Mouse (Mus musculus) ovary, adult 2 months (tissue): ENCODE data around the gene Wfdc3. TPM values are rescaled to one million over a fixed set of nuclear protein-coding genes. Genes with fewer than 3 reads are reported as not detected.

Source experiments
- polyA plus RNA-seq: library from polyadenylated mRNA; depleted of rRNA; stranded (reverse); fragments of >200 nt; gene quantifications from 2 replicates; pipeline ENCODE4 v1.2.3, GENCODE M21; 2012; rRNA removed

Wfdc3 gene
- 1.3 and 2.9 TPM in 2 replicates for polyA plus RNA-seq

GRCm38 (mm10) chr2:164745843-164746479 lies at the start of gene Wfdc3, which contains the start of gene Dnttip1:
Gene Wfdc3 (minus strand): TSS chr2:164745931.
Gene Dnttip1 (plus strand): TSS chr2:164745983.

GRCm38 (mm10) chr2:164785481-164786387 lies 40.0 kb upstream of the Wfdc3 start, which contains the start of gene Snx21:
Gene Snx21 (plus strand): TSS chr2:164785823.

GRCm38 (mm10) chr2:164779481-164780086 lies 33.9 kb upstream of the Wfdc3 start, which contains the start of gene Tnnc2:
Gene Tnnc2 (minus strand): TSS chr2:164779967.

GRCm38 (mm10) chr2:164769258-164770037 lies 23.7 kb upstream of the Wfdc3 start, which contains the start of gene Ube2c:
Gene Ube2c (plus strand): TSS chr2:164769898.

GRCm38 (mm10) chr2:164715005-164715404 lies 30.7 kb downstream of the Wfdc3 start, which contains the start of gene Spint5:
Gene Spint5 (plus strand): TSS chr2:164715305.

GRCm38 (mm10) chr2:164698201-164698600 lies 47.5 kb downstream of the Wfdc3 start, which contains the start of gene Spint4:
Gene Spint4 (plus strand): TSS chr2:164698501.

GRCm38 (mm10) chr2:164684807-164685206 lies 60.9 kb downstream of the Wfdc3 start, which contains the start of gene Wfdc13:
Gene Wfdc13 (plus strand): TSS chr2:164685107.

Other genes with a start within 250 kb of the Wfdc3 start
- gene Pigt, start 248.4 kb downstream of the Wfdc3 start, polyA plus RNA-seq = 211 and 273 TPM in 2 replicates
- gene Wfdc2, start 183.5 kb downstream of the Wfdc3 start, polyA plus RNA-seq = 222 and 266 TPM in 2 replicates
- gene Spint3, start 172.5 kb downstream of the Wfdc3 start, polyA plus RNA-seq = not detected in 2 replicates
- 1.2 TPM in 2 replicates for gene Wfdc6a, start 160.5 kb downstream of the Wfdc3 start, polyA plus RNA-seq
- 1.6 and 1.7 TPM in 2 replicates for gene Eppin, start 152.3 kb downstream of the Wfdc3 start, polyA plus RNA-seq
- 0.36 and 0.62 TPM in 2 replicates for gene Wfdc6b, start 132.4 kb downstream of the Wfdc3 start, polyA plus RNA-seq
- 1.0 and 1.4 TPM in 2 replicates for gene Wfdc8, start 132.3 kb downstream of the Wfdc3 start, polyA plus RNA-seq
- gene Wfdc16, start 107.1 kb downstream of the Wfdc3 start, polyA plus RNA-seq = 0.33 TPM in 1 of 2 replicates, not detected in the other
- 44.5 and 78.3 TPM in 2 replicates for gene Wfdc10, start 89.9 kb downstream of the Wfdc3 start, polyA plus RNA-seq
- not detected in 2 replicates for gene Wfdc9, start 89.3 kb downstream of the Wfdc3 start, polyA plus RNA-seq
- gene Wfdc11, start 71.8 kb downstream of the Wfdc3 start, polyA plus RNA-seq = not detected in 2 replicates
- gene Wfdc13, start 60.8 kb downstream of the Wfdc3 start, polyA plus RNA-seq = 0.49 and 0.74 TPM in 2 replicates
- not detected in 2 replicates for gene Spint4, start 47.4 kb downstream of the Wfdc3 start, polyA plus RNA-seq
- not detected in 2 replicates for gene Spint5, start 30.6 kb downstream of the Wfdc3 start, polyA plus RNA-seq
- 70.1 and 74.7 TPM in 2 replicates for gene Dnttip1, start 52 bp upstream of the Wfdc3 start, polyA plus RNA-seq
- 63.8 and 111 TPM in 2 replicates for gene Ube2c, start 24.0 kb upstream of the Wfdc3 start, polyA plus RNA-seq
- gene Tnnc2, start 34.0 kb upstream of the Wfdc3 start, polyA plus RNA-seq = 0.77 TPM in 1 of 2 replicates, not detected in the other
- gene Snx21, start 39.9 kb upstream of the Wfdc3 start, polyA plus RNA-seq = 62.2 and 74.1 TPM in 2 replicates
- gene Acot8, start 59.0 kb upstream of the Wfdc3 start, polyA plus RNA-seq = 55.4 and 62.0 TPM in 2 replicates
- 4.4 and 4.9 TPM in 2 replicates for gene Zswim3, start 59.2 kb upstream of the Wfdc3 start, polyA plus RNA-seq
- 16.5 and 18.3 TPM in 2 replicates for gene Zswim1, start 76.8 kb upstream of the Wfdc3 start, polyA plus RNA-seq
- gene Spata25, start 82.6 kb upstream of the Wfdc3 start, polyA plus RNA-seq = 0.44 and 0.46 TPM in 2 replicates
- gene Ctsa, start 86.9 kb upstream of the Wfdc3 start, polyA plus RNA-seq = 262 and 403 TPM in 2 replicates
- gene Neurl2, start 87.5 kb upstream of the Wfdc3 start, polyA plus RNA-seq = 15.8 and 20.4 TPM in 2 replicates
- gene Pltp, start 111.8 kb upstream of the Wfdc3 start, polyA plus RNA-seq = 173 and 213 TPM in 2 replicates
- 46.6 and 47.4 TPM in 2 replicates for gene Pcif1, start 133.4 kb upstream of the Wfdc3 start, polyA plus RNA-seq
- gene Zfp335, start 165.8 kb upstream of the Wfdc3 start, polyA plus RNA-seq = 43.6 and 45.0 TPM in 2 replicates
- gene Mmp9, start 194.8 kb upstream of the Wfdc3 start, polyA plus RNA-seq = 9.3 and 10.8 TPM in 2 replicates
- gene Slc12a5, start 214.9 kb upstream of the Wfdc3 start, polyA plus RNA-seq = 4.0 and 4.2 TPM in 2 replicates